Mouse (Mus musculus) heart, postnatal 36 days (tissue): ENCODE measurements around the gene Ascl1. TPM values are rescaled to one million over a fixed set of nuclear protein-coding genes. Genes with fewer than 3 reads are reported as not detected.

Experiments
- DNase-seq, 2 experiments: peaks; one replicate each; pipeline ENCODE4 v3.0.0; 2021 to 2022
- intact Hi-C: fragments of 180-260 bp; cut with DNase I; formaldehyde crosslinking; loops from one replicate; pipeline ENCODE4 v1.15.1; 2025
- total RNA-seq, 2 experiments: library from RNA; stranded (reverse); gene quantifications; 2 replicates each; pipeline ENCODE4 v1.2.3; 2021

Gene Ascl1
- total RNA-seq, 2 experiments from 2014 or later: not detected

DNA sequence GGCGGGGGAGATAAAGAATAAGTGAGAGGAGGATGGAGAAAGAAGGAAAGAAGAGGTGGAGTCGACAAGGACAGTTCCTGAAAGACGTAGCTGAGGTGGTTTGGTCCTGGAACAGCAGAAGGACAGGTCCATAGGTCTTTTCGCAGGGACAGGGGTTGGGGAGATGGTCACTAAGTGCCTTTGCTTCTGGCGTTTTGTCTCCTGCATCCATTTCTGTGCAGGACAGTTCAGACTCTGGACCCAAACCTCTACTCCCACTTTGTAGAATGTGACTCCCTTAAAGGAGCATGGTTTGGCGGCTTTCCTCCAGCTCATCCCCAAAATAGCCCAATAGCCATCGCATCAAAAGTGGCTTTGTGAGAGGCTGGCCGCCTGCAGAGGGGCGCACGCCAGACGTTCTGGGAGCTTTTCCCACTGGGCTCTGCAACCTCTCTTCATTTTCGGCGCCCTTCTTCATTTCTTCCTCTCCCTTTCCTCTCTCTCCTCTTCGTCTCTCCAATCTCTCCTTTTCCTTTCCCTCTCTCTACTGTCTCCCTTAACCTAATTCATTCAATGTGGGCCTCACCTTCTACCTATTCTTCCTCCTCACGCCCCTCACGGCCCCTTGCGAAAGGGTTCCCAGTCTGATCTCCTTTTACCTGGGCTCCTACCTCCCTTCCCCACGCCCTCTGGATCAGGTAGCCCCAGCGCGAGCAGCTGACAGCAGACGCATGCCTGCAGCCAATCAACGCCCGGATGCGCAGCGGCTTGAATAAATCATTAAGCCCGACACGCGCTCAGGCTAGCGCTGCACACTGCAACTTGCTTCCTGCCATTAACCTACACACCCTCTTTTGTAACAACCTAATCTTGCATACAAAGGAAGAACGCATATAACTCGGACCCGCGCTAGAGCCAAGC, 7.5 kb downstream of the Ascl1 start:
- no peak for DNase-seq
- intact Hi-C loops: no loop called here

DNA sequence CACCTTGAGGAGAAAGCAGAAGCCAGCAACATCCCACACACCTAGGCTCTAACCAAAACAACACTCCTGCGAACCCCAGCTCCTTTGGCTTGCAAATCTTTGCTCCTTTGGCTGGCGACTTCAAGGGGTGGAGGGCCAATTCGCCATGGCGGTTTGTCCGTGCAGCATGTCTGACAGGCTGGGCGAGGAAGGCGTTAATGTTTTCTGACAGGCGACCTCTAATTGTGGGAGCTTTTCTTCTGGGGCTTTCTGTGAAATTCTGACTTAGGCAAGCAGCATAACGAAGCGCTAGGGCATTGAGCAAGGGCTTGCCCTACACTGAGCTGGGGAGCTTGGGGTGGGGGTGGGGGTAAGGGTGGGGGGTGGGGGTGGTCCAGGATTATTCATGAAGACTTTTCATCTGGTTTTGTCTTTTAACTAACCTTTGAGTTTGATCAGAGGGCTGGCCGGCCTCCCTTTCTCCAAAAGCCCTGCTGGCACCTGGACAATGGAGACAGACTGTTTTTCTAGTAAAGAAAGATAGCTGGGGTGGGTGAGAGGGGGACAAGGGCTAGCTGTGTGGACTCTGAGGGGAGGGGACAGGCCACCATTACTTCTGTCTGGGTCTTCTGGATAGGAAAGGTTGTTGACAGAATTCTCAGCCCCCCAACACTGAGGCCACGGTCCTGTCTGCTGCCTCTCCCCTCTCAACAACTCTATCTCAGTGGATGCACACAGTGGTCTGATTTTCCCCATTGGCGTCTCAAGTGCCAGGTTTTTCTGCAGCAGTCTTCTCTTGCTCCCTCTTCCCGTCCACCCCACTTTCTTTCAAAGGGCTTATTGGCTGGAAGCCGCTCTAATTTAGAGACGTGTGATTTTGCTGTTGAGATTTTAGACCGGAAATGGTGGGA, 8.4 kb downstream of the Ascl1 start:
- intact Hi-C loops: no loop called here
- no peak for DNase-seq

DNA sequence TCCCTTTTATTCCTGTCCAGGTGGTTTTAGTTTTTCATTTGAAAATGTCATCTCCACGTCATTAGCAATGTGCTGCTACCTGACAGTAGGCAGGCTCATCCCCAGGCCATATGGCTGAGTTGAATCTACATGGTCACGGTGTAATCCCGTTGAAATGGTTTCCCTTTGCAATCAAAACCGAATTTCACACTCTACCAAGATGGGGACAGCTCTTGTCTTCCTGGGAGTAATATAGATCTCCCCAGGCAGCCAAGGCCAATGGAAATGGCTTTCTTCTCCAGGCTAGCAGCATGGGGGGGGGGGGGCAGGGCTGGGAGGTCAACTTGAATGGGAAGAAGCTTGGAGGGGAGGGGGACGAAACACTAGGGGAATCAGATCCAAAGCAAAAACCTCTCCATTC, 15.6 kb downstream of the Ascl1 start:
- intact Hi-C loops: no loop called here
- DNase-seq: no peak

DNA sequence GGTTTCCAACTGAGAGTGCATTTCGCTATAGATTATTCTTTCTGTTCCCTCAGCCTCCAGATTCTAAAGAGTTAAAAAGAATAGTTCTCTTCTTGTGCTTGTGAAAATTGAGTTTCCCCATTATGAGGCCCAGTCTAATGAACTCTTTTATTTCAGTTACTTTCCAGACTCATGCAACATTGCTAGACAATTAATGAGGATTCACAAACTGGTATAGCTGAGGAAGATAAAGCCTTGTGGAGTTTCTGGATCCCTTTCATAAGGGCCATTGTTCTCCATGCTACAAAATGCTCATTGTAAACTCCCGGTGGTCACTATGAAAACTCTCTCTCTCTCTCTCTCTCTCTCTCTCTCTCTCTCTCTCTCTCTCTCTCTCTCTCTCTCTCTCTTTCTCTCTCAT, 18.5 kb downstream of the Ascl1 start:
- no peak for DNase-seq
- intact Hi-C loops: no loop called here

DNA sequence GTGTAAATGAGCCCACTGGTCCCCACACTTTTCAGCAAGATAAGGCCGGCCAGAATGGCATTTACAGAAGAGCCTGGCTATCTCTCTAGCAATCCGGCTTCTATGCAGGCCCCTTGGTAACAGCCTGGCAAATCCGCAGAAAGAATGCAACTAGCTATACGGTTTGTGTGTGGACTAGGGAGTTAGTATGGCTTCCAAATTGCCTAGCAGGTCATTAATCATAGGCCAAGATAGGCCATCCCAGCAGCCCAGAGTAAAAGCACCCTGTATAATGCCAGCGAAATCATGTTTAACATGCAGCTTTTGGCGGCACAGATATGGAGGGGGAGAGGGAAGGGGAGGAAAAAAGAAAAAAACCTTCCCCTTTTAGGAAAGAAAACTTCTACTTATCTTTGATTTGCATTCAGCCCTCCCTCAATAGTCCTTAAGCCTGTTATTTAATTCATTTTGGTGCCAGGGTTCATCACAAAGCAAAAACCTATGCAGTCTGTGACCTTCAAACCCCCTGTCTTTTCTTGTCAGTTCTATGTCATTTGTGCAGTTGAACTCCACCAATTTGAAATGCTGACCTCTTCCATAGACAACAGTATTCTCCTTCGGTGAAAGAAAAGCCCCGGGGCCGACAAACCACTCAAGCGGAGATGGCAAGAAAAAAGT, 19.9 kb downstream of the Ascl1 start:
- DNase-seq: no peak
- intact Hi-C loops: no loop called here

DNA sequence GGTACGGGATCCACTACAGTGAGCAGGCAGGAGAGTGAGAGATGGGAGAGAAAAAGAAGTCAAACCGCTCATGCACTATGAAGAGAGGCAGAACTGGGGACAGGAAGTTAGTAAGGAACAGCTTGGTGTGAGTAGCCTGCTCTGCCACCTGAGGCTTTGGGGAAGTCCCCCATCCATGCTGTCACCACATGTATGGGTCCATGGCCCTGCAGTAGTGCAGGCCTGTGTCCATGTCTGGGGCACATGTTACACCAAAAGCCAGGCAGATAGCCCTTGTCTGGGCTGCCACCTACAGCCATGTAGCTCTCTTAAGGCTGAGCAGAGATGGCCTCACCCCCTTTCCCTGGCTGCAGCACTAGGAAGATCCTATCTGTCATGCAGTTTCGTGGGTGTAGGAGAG, 42.7 kb downstream of the Ascl1 start:
- intact Hi-C loops: no loop called here
- DNase-seq: no peak

DNA sequence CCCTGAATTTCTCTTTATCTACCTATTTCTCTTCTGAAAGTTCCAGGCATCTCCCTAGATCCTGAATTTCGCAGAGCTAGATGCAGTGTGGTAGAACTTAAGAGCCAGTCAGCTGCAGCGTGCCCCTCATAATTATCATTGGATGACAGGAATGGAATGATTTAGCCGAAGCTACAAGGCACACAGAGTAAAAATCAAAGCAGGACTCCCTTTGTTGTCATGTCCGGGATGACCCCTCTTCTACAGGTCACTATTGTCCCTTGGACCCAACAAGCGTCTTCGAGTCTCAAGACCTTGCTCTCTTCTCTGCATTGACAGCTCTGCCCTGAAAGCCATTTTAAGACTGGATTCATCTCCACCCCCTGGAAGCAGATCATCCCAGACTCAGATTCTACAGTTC, 44.1 kb downstream of the Ascl1 start:
- intact Hi-C loops: no loop called here

DNA sequence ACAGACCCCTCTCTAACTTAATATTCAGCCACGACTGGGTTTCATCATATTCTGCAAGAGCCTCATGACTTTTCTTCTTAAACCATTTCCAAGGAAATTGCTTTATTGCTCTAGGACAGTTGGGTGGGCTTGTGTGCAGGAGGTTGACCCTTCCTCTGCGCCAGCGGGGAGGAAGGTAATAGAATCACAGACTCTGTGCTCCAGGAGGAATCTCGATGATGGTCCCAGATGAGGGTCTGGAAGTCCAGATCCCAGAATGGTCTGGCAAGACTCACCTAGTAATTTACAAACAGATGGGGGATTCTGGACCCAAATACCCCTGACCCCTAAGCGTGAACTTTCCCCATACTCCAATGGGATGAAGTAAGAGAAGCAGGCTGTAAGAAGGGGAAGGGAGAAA, 45.2 kb downstream of the Ascl1 start:
- intact Hi-C loops: no loop called here
- no peak for DNase-seq

More for the DNA sequence above, 44.1 kb downstream of the Ascl1 start:
- no peak for DNase-seq

DNA sequence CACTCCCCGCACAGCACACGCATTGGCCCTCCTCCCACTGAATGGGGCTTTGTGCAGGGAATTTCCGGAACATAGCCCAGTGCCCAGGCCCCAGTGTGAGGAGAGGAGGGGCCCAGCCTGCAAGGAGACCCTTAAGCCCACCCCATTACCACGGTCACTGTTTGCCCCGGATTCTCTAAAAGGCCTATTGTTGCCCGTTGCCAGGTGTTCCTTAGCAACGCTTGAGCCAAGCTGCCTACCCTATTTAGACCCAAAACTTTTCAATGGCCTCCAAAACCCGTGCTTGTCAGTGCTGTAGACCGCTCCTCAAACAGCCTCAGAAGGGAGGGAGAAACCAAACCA, 45.7 kb downstream of the Ascl1 start:
- intact Hi-C loops: no loop called here

DNA sequence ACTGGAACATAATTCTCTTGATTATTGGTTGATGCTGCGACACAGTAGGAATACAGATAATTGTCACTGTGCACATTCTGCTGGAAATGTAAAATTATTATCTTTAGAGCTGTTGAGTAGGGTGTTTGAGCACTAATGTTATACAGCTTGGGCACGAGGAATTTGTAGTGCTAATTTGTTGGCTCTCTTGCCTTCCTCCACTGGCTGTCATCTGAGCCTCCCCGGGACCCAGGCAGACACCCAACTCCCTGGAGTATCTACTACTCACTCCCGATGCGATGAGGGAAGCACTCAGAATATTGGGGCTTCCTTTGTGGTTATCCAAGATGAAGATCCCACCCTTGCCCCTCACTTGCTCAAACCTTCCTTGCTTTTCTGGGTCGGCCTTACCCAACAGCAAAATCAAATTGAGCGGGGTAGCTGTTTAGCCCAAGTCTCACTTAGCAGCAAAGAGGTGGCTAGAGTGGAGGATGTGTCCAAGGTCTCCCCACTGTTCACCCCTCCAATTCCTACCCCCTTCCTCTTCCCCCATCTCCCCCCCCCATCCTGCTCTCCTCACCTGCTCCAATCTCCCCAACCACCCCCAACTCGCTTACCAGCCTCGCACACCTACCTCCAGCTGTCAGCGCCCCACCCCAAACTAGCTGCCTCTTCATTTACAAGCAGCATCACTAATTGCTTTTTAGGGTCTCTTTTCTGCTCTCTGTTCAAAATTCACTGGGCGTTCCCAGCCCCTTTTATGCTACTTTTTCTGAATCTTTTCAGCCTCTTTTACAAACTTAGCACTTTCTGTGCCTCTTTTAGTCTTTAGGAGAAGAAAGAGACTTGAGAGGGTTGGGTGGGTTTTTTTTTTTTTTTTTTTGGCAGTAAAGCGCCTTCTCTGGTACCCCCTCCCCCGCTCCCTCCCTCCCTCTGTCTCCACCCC, 46.4 kb downstream of the Ascl1 start:
- intact Hi-C loops: no loop called here
- no peak for DNase-seq

More for the DNA sequence above, 45.7 kb downstream of the Ascl1 start:
- no peak for DNase-seq

DNA sequence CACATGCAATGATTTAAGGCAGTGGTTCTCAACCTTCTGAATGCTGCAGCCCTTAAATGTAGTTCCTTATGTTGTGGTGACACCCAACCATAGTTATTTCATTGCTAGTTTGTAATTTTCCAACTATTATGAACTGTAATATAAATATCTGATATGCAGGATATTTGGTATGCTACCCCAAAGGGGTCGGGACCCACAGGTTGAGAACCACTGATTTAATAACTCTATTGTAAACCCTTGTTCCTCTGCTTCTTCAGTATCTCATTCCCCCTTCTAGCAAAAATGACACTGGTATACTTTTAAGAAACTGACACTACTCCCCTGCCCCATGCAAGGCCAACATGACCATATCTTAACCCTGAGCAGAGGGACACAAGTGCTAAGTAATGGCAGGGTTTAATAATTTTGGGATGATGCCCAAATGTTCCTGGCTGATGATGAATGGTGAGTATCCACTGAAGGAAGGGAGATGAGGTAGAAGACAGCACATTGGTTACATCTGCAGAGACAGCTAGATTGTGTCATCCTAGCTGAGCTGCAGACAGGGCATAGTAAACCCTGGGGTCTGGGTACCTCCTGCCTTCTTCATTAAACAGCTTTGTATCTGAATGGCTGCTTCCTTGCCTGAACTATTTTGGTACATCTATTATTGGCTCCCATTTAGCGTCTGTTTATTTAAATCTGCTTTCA, 47.2 kb downstream of the Ascl1 start:
- no peak for DNase-seq
- intact Hi-C loops: no loop called here

Other genes starting within 250 kb of the Ascl1 start
- gene Pah, start 28.1 kb upstream of the Ascl1 start, total RNA-seq: 1 to 10 TPM; 3.5 to 4.6 TPM